Mouse (Mus musculus): ENCODE results near the gene Zfp654.
"Not testable (repeated sequence)": the region's sequence is repeated elsewhere in the genome, so short reads cannot be mapped to it uniquely, and the experiment has no call there.

Zfp654 gene

DNA sequence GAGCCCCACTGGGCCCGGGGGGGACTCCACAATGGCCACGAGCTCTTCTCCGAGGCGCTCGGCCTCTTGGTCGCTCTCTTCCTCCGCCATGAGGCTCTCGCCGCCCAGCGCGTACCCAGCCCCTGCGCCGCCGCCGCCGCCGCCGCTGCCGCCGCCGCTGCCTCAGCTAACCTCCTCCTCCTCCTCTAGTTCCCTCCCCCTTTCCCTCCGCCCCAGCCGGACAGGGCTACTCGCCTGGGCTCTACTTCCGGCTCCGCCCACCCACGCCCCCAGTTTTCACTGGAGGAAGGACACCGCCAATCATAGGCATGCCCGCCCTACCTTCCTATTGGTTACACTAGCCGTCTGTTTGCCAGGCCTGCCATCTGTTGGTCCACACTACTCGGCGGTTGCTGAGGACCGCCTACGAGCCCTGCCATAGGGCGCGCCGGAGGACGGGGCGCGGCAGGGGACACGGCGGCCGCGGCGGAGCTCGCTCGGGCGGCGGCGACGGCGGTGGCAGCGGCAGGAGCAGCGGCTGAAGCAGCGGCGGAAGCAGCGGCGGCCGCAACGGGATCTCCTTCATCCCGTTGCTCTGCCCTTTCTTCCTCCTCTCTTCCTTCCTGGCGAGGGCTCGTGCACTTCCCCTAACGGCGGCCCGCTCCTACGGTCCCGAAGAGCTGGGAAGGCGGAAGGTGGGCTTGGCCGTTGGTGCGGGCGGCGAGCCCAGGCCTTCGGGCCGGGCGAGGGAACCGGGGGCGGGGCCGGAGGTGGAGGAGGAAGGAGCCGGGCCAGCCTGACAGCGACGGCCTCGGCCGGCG, at the start of gene Zfp654, which contains the start of gene Cggbp1:
Gene Zfp654 (minus strand): TSS at position 90 of the 800 bp plus-strand sequence.
Gene Cggbp1 (plus strand): TSS at position 434 of the 800 bp plus-strand sequence.
- DNase-seq: peak; percentile 100

DNA sequence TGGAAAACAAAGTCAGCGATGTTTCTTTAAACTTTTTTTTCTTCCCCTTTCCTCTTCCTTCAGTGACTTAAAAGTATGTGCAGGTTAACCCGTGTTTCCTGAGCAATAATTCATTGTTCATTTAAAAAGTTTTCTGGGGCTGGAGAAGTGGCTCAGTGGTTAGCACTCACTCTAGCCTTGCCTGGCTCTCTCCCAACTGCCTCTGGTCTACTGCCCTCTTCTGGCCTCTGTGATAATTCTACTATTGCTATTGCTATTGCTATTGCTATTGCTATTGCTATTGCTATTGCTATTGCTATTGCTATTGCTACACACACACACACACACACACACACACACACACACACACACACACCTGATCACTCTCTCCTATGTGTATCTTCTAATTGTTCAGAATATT, 47.6 kb upstream of the Zfp654 start:
- DNase-seq: no peak

DNA sequence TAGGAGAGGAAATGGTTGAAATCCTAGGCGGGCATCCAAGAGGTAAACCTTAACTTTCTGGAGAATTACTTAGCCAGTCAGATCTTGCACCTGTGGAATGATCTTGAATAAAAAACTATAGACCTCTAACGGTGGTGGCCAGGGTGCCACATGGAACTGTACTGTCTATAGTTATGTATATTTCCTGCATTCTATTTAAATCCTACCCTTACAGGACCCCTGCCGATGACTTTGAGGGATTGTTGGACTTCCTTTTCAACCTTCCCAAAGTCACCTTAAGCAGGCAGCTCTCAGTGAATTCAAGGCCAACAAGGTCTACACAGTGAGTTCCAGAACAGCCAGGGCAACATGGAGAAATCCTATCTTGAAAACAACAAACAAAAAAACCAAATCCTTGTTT, 38.0 kb upstream of the Zfp654 start:
- DNase-seq: no peak

DNA sequence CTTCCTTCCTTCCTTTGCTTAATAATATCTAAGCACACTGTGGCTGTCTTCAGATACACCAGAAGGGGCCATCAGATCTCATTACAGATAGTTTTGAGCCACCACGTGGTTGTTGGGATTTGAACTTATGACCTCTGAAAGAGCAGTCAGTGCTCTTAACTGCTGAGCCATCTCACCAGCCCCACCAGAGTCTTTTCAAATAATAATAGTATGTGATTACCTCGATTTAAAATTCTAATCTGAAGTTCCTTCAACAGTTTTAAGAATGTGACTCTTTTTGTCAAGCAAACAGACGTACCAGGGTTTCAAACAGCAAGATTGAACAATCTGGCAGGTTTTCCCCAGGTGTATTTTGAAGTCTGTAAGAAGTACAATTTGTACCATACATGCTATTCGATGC, 34.1 kb upstream of the Zfp654 start:
- DNase-seq: no peak

DNA sequence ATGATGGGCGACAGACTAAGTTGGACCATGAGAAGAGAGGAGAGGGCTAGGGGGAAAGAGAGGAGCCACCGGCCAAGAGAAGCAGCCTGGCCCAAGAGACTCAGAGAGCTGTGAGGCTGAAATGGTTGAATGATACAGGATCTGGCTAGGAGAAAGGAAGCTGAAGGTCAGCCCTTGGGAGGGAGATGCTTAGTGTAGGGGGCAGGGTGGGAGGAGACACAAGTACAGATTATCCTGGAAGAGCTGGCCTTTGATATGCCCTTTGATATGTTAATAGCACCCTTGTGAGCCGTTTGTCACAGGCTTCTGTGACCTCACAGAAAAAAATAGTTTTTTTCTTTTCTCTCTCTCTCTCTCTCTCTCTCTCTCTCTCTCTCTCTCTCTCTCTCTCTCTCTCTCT, 33.7 kb upstream of the Zfp654 start:
- no peak for DNase-seq

- no peak for DNase-seq
These were observed 33.0 kb upstream of the Zfp654 start for GRCm38 (mm10) chr16:64884420-64884838.

DNA sequence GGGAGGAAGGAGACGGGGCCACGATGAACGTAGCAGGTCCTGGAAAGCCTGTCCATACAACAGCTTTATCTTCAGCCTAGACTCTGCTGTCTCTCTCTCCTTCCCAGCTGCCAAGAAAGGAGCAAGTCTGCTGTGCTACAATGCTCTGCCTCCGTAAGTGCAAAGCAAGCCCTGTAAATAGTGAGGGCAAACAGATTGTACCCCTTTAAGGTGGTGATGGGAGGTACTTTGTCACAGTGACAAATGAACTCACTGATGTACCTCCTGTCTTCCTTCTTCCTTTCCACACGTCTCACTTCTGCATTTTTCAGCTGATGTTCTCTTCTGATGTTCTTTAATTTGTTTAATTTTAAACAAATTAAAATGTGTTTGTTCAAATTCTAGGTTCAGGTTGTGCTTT, 32.4 kb upstream of the Zfp654 start:
- no peak for DNase-seq

- no peak for DNase-seq
These were observed 30.0 kb upstream of the Zfp654 start for GRCm38 (mm10) chr16:64881442-64881841.

GRCm38 (mm10) chr16:64880986-64881385, 29.5 kb upstream of the Zfp654 start:
- DNase-seq: no peak

DNA sequence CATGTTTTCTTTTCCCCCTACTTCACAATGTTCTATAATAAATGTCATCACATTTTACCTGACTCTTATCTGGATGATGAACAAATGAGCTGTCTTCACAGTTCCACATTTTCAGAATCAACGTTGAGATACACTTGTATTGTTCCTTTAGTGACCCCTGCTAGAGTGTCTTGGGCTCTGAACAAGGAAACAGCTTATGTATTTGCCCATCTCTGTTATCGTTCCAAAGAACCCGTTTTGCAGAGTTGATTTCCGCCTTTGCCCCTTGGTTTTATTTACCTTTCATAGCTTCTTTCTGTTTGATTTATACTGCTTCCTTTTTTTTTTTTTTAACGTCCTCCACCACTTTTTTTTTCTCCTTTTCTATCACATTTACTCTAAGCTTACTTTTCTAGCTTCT, 28.3 kb upstream of the Zfp654 start:
- no peak for DNase-seq

DNA sequence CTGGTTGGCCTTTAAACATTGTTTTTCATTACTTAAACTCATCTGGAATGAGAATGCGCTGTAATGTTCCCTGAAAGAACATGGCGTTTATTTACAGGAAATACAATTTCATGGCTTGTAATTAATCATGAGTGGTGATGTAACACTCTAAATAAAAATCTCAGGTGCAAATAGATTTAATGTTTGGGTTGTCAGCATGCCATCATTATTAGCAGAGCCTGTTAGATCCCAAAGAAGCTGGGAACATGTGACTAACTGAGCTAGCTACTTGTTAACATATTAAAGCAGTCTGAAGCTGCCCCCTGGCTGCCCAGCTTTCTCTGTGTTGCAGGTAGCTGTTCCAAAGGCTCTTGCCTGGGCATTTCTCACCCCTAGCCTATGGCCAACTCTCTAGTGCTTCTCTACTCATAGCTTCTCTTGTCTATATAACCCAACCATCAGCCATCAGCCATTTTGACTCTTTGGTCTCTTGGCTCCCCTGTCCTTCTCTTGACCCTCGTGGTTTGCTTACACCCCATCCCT, 27.2 kb upstream of the Zfp654 start:
- no peak for DNase-seq

- DNase-seq: no peak
These were observed 25.9 kb upstream of the Zfp654 start for GRCm38 (mm10) chr16:64877314-64877713.

DNA sequence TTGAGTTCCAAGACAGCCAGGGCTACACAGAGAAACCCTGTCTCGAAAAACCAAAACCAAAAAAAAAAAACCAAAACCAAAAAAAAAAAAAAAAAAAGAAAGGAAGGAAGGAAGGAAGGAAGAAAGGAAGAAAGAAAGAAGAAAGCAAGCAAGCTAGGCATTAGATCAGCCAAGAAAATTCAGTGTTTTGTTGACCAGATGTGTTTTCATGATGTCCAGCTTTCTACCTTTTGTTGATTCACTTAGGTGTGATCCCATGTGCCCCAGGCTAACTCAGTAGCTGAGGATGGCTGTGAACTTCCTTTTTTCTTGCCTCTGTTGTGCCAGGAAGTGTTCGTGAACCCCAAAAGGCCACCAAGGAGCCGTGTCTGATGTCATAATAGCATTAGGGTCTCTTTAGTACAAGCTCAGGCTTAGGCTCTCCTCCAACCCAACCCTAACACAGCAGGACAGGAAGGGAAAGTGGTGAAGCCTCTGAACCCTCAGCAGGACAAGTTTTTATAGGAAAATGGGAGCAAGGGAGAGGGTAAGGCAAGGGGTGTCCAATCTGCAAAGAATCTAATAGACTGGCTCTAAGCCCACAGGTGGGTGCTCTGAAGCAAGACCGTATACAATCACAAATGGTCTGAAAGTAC, 25.3 kb upstream of the Zfp654 start:
- no peak for DNase-seq

- no peak for DNase-seq
These were observed 24.4 kb upstream of the Zfp654 start for GRCm38 (mm10) chr16:64875822-64876221.

DNA sequence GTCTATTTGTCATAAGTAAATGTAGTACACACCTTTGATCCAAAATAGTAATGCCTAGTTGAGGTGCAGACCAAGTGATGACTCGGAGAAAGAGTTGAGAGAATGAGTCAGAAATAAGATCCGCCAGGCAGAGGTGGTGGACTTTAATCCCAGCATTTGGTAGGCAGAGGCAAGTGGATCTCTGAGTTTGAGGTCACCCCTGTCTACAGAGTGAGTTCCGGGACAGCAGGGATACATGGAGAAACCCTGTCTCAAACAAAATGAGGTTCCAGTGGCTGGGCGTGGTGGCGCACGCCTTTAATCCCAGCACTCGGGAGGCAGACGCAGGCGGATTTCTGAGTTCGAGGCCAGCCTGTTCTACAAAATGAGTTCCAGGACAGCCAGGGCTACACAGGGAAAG, 23.9 kb upstream of the Zfp654 start:
- DNase-seq: no peak

- DNase-seq: peak; percentile 49
These were observed 22.2 kb upstream of the Zfp654 start for GRCm38 (mm10) chr16:64873416-64874305.

DNA sequence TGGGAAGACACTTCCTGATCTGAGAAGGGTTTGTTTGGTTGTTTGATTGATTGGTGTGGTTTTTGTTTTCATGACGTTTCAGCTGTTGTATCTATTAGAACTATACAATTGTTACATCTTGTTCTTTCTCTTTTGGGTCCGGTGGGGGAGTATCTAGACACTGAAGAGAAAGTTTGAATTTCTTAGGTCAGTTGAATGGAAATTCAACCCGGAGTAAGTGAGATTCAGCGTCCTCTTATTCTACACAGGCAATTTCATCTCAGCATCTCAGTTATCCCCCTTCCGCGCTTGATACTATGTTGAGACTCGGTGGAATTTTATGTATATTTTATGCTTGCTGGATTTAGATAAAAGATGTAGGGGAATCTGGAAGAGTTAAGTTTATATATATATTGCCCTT, 21.4 kb upstream of the Zfp654 start:
- no peak for DNase-seq

GRCm38 (mm10) chr16:64872296-64872695, 20.8 kb upstream of the Zfp654 start:
- DNase-seq: no peak

DNA sequence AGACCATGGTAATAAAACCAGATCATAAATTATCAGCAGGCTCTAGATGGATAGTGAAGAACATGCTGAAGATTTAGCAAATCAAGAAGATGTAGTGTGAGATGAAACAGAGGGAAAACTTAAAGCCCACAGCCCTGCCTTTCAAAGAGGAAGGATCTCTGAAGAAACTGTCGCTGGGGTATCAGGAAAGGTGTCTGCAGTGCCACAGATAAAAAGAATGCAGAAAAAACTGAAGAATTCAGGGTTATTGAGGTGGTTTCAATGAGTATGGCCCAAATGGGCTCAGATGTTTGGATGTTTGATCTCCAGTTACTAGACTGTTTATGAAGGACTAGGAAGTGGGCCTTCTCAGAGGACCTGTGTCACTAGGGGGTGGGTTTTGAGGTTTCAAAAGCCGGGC, 18.2 kb upstream of the Zfp654 start:
- DNase-seq: no peak

DNA sequence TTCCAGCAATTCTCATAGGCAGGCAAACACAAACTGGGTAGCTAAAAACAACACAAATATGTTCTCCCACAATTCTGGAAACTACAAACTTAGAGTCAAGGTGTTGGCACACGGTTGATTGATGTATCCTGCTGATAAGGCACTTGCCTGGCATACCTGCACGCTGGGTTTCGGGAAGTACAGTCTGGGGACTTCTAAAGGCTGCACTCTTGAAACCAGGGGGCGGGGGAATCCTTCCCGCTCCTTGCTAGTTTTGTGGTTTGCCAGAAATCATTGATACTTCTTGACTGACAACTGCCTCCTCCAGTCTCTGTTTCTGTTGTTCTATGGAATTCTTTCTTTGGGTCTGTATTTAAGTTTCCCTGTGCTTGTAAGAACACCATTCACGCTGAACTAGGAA, 17.2 kb upstream of the Zfp654 start:
- no peak for DNase-seq

- not testable (repeated sequence) for DNase-seq
These were observed 14.4 kb upstream of the Zfp654 start for GRCm38 (mm10) chr16:64865841-64866240.

DNA sequence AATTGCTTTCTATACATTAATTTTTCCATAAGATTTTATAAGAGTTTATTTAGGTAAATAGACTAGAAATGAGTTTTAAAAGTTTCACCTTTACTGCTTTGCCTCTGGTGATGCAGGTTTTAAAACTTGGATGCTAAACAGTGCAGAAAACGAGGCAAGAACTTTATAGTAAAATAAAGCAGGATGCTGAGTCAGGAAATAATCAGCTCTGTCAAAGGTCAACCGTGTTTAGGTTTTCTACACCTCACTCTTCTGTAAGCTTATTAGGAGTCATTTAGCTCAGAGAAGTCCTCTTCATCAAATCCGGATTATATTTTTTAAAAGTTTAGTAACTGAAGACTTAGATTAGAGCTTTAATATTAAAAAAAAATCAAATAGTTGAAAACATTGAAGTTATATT, 5.5 kb upstream of the Zfp654 start:
- DNase-seq: no peak

- no peak for DNase-seq
These were observed 1.4 kb upstream of the Zfp654 start for GRCm38 (mm10) chr16:64852891-64853290.

All from right cerebral cortex, adult 18-20 months (tissue).